Mouse (Mus musculus) gastrocnemius, postnatal 4 days (tissue): Measurements from ENCODE around the gene Son. TPM values are rescaled to one million over a fixed set of nuclear protein-coding genes. Genes with fewer than 3 reads are reported as not detected.

Experiments used
- DNase-seq, 2 experiments: peaks; one replicate each; pipeline ENCODE4 v3.0.0; 2021 to 2022; ENCODE audit warnings: low spot score in 2 of 2, mixed read lengths in 2 of 2
- total RNA-seq, 2 experiments: library from RNA; stranded (reverse); gene quantifications; 2 replicates each; pipeline ENCODE4 v1.2.3; 2021

Gene Son
- total RNA-seq, 2 experiments from 2014 or later: 169 to 203 TPM

DNA sequence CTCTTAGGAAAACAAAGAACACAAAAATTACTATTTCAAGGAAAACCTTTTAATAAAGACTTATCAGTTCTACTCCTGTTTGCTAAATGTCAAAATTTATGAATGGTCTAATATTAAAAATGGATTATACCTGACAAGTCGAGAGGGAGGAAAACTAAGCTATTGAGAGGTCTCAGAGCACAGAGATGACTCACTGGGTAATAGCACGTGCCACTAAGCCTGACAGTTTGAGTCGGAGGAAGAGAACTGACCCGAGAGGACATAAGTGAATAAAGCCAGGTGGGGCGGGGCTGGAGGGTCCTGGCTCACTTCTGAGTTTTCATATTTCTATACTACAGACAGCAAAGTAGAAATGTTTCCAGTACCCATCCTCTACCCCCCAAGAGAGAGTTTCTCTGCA is 39.1 kb downstream of the Son start:
- no peak for DNase-seq

DNA sequence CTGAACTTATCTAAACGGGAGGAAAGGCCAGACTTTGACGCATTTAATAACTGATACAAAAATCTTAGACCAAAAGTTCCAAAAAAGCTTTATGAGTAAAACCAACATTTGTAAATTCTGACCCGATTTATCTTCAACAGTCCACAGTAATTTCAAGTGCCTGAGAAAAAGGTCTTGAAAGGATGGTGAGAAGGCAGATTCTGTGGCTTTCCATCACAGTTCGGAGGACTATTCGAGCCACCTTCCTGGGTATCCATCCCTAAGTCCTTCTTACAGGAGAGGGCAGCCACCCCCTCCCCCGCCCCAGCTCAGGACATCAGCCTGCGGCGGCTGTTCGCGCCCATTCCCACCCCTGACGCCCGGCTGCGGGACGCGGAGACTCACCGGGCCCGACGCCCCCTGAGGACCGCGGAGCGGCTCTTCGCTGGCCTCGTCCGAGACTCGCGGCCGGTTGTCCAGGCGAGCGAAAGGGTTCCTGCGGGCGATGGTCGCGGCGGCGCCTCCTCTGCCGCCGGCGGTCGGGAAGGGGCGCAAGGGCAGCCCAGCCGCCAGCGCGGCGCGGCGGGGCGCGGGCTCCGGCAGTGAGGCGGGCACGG is 40.8 kb downstream of the Son start:
- DNase-seq: no peak

GRCm38 (mm10) chr16:91688619-91689334 is 41.5 kb downstream of the Son start, which contains the start of gene Donson:
Gene Donson (minus strand): TSS chr16:91688770.
- peak; percentile 95 for DNase-seq

GRCm38 (mm10) chr16:91689791-91690190 is 42.5 kb downstream of the Son start:
- no peak for DNase-seq

- DNase-seq: peak; percentile 61 to 81
Observed at GRCm38 (mm10) chr16:91694455-91695084, 47.3 kb downstream of the Son start.

- no peak for DNase-seq
Observed at GRCm38 (mm10) chr16:91695108-91695755, 47.9 kb downstream of the Son start.

- no peak for DNase-seq
Observed at GRCm38 (mm10) chr16:91698995-91699394, 51.7 kb downstream of the Son start.

DNA sequence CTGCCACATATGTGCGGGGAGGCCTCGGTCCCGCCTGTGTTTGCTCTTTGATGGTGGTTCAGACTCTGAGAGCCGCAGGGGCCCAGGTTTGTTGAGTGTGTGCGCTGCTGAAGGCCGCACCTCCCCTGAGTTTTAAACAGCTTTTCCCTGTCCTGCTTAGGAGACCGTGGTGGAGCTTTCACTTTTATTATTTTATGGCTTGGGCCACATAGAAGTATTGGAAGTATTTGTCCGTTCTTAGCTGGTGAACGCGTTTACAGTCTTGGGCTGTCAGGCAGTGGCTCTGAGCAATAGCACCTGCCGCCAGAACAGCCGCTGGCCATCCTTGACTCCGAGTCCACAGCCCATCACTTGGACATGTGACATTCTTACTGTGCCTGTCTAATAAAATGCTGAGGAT is 54.6 kb downstream of the Son start:
- DNase-seq: no peak

DNA sequence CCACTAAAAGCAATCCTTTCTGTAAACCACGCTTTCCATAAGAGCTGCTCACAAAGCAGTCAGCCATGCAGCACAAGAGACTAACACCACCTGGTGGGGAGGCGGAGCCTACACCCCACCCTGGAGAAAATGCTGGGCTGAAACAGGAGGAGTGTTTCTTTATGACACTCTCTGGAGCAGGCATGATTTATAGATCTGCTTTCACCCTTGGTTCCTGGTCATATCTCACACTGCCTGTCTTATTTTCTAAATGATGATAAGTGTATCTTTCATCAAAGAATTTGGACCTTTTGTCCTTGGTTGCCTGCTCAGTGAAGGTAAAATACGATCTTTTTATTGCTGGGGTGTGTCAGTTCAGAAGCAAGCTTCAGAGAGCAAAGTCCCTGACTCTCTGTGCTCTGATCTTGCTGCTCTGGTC is 55.5 kb downstream of the Son start:
- DNase-seq: no peak

GRCm38 (mm10) chr16:91704603-91705340 is 57.5 kb downstream of the Son start:
- no peak for DNase-seq

DNA sequence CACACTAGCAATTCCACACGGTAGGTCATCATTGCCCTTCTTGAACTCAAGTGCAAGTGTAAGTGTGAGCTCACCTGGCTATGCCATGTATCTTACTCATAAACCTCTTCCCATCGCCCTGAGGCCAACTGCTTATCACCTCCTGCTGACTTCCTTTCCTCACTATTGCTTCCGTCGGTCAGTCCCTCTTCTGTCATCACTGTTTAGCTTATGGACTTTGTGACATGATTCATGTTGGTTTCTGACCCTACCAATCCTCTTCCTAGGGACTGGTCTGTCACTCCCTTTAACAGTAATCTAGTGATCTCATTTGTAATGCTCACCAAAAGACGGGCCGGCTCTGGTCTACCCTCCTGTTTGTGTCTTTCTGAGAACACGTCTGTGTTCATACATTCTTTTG is 62.9 kb downstream of the Son start:
- DNase-seq: no peak

- DNase-seq: no peak
Observed at GRCm38 (mm10) chr16:91716927-91717349, 69.6 kb downstream of the Son start.

DNA sequence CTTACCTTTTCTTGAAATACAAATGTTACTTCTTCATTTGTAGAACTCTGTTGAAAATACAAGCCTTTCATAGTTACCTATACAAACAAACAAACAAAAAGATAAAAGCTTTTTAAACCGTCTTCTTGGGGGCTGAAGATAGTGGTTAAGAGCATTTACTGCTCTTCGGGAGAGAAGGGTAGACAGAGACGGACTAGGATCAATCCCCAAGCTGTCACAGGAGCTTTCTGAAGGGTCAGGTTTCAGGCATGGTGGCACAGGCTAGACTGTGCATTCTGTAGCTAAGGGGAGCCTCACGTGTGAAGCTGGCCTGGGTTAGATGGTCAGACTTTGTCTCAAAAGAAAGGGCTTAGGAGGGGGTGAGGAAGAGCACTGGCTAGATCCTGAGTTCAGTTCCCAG is 70.1 kb downstream of the Son start:
- no peak for DNase-seq

DNA sequence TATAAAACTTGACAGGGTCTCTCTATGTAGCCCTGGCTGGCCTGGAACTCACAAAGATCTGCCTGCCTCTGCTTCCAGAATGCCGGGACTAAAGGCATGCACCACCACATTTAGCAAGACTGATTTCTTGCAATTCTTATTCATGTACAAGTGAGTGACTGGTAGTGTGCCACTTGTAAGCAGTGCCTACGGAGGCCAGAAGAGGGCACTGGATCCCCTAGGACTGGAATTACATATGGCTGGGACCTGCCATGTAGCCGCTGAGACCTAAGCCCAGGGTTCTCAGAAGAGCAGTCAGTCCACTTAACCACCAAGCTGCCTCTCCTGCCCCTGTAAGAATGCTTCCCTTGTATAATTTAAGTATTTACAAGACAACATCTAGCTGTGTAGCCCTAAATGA is 76.9 kb downstream of the Son start:
- peak in 1 of 2 experiments; percentile 33 for DNase-seq

DNA sequence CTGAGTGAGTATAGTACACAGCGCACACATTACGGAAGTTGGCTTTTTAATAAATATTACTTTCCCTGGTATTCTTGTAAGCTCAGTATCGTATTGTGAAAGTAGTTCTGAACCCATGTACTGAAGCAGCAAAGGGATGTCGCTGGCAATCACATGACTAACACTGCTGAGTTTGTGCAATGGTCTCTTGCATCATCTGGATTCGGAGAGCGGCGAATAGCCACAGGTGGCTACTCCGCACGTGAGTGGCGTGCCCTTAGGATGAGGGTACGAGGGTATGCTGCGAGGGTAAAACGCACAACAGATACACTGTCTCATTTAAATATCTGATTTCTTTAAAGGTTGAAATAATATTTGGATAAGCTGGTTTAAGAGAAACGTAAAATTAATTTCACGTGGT is 80.1 kb downstream of the Son start:
- DNase-seq: no peak

DNA sequence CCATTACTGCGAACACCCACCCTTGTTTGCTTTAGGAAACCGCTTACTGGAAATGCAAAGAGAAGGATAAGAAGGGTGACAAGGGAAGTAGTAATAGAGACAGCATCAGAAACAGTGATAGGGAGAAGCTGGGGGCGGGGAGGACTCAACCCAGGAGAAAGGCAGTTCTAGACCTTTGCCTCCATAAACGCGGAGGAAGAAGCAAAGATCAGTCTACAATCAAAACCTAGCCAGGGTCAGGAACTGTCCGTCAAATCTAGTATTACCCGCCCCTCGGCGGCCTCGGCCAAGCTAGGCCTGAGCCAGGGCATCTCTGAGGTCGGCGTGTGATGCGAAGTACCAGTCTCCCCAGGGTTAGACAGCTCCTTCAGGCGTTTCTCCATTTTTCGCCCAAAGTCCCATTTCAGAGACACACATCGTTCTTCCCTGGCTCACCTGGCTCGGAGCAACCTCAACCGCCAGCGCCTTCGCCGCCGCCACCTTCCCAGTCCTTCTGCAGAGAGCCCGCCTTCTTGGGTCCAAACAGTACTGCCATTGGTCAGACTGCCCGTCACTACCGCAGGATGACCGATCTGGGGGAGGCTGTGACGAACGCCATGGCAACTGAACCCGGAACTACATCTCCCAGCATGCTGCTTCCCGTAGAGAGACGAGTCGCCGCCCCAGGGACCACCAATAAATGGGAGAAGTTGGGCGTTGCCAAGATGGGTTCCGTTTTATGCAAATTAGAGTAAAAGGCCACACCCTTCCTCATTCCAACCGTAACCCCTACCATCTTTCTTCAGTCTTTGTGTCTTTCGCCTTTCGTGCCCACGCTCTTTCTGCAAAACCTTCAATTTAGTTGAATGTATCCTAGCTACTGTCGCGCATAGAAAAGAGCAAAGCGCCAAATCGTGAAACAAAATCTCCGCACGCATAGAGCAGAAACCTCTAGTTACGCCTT is 81.1 kb downstream of the Son start, which contains the start of gene Cryzl1:
TSS of gene Cryzl1 (minus strand) at position 853 of the 943 bp plus-strand sequence.
- peak; percentile 89 to 98 for DNase-seq
